In the genomic region with DNA sequence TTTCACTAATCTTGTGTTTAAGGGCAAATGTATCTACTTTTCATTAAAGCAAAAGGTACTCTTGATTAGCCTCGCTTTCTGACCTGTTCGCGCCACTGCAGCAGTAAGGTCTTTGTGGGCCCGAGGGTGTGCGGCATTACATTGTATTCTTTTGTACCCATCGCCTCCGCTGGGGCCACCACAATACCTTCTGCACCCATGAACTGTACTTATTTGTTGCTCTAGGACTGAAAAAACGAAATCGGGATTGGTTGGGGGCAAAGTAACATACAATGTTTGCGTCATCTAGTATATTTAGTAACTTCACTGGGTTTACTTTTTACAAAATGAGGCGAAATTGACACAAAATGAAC, we compare ENCODE assay signal across 7 mouse cellular contexts. TPM values are rescaled to one million over a fixed set of nuclear protein-coding genes. Genes with fewer than 3 reads are reported as not detected.
A peak's percentile ranks its signal among the peaks of the same experiment; 100 is the strongest.
DNase-seq lines count a peak whose midpoint lies in the region; ATAC-seq and TF ChIP-seq lines count a peak whose summit lies in the region.

No protein-coding gene starts in this region.

- H3K4me3 ChIP-seq in thymus, adult 2 months (ENCODE audit: control insufficient read depth, insufficient read depth, low read length) = peak overlapping the region; percentile 34
- peak overlapping the region; percentile 84 for H3K4me3 ChIP-seq in hindbrain, embryonic 15.5 days
- H3K4me3 ChIP-seq in lung, embryonic 14.5 days (ENCODE audit: low read depth, low read length) = peak overlapping the region; percentile 75

- H3K4me2 ChIP-seq in hindbrain, embryonic 15.5 days = peak overlapping the region; percentile 84
- H3K4me2 ChIP-seq in lung, embryonic 14.5 days = peak overlapping the region; percentile 81

- no peak for ATAC-seq in hindbrain, embryonic 15.5 days (ENCODE audit: low FRiP score, low read depth)
- ATAC-seq in lung, embryonic 14.5 days (ENCODE audit: insufficient read depth) = no peak

- H3K36me3 ChIP-seq in thymus, adult 2 months (ENCODE audit: control insufficient read depth, insufficient read depth, low read length) = no peaks in the 10 kb centered on the region
- no peaks in the 10 kb centered on the region for H3K36me3 ChIP-seq in hindbrain, embryonic 15.5 days
- no peaks in the 10 kb centered on the region for H3K36me3 ChIP-seq in lung, embryonic 14.5 days (ENCODE audit: insufficient read depth)

- no peak for TF ChIP-seq CTCF in thymus, adult 2 months (IDR thresholded peaks at IDR 0.05; ENCODE audit: borderline replicate concordance, control insufficient read depth, extremely low read depth, insufficient read depth, low read length, poor library complexity)
- TF ChIP-seq CTCF in lung, embryonic 14.5 days (IDR thresholded peaks at IDR 0.05; ENCODE audit: low read depth) = no peak

- no peaks in the 10 kb centered on the region for H3K9me3 ChIP-seq in hindbrain, embryonic 15.5 days
- H3K9me3 ChIP-seq in lung, embryonic 14.5 days (ENCODE audit: low read depth, low read length) = no peaks in the 10 kb centered on the region

- H3K4me1 ChIP-seq in thymus, adult 2 months (replicated peaks; ENCODE audit: control insufficient read depth, insufficient read depth, low read length) = peaks cover 5% of the 10 kb centered on the region
- H3K4me1 ChIP-seq in hindbrain, embryonic 15.5 days (replicated peaks) = peaks cover 23% of the 10 kb centered on the region
- H3K4me1 ChIP-seq in lung, embryonic 14.5 days (ENCODE audit: insufficient read depth) = peaks cover 9% of the 10 kb centered on the region; the same call in 1 of the 2 replicates

- H3K27ac ChIP-seq in thymus, adult 2 months (ENCODE audit: control insufficient read depth, insufficient read depth, low read length) = no peak overlapping the region
- H3K27ac ChIP-seq in hindbrain, embryonic 15.5 days (replicated peaks) = peak overlapping the region; percentile 100
- H3K27ac ChIP-seq in lung, embryonic 14.5 days (ENCODE audit: low read depth) = peak overlapping the region; percentile 99

- DNase-seq in thymus, adult 2 months = peak; percentile 38
- no peak for DNase-seq in thymus, adult 18-20 months
- peak; percentile 63 for DNase-seq in embryo, embryonic 11 days
- peak; percentile 65 for DNase-seq in lung, embryonic 14.5 days
- DNase-seq in retina, postnatal 1 day = peak; percentile 54
- DNase-seq in ovary, postnatal 14 days (ENCODE audit: low spot score) = no peak

- no peak for TF ChIP-seq POLR2A in thymus, adult 2 months (IDR thresholded peaks at IDR 0.05; ENCODE audit: control insufficient read depth, extremely low read depth, insufficient read depth, low read length, poor library complexity)

- H3K27me3 ChIP-seq in thymus, adult 2 months (ENCODE audit: control insufficient read depth, insufficient read depth, low read length) = no peaks in the 10 kb centered on the region
- no peaks in the 10 kb centered on the region for H3K27me3 ChIP-seq in hindbrain, embryonic 15.5 days
- H3K27me3 ChIP-seq in lung, embryonic 14.5 days (ENCODE audit: insufficient read depth, low read length) = no peaks in the 10 kb centered on the region

- H3K9ac ChIP-seq in hindbrain, embryonic 15.5 days = peak overlapping the region; percentile 98
- peak overlapping the region; percentile 98 for H3K9ac ChIP-seq in lung, embryonic 14.5 days

- whole genome bisulfite sequencing in thymus, adult 2 months = 17% methylated on average over 11 of the region's 11 CpGs
- 2% methylated on average over 11 of the region's 11 CpGs for WGBS in hindbrain, embryonic 15.5 days
- 3% methylated on average over 11 of the region's 11 CpGs for WGBS in lung, embryonic 14.5 days

RNA-seq across cellular contexts. Expression of a gene that starts 1.3 kb away (rescaled TPM):
- polyA plus RNA-seq in thymus, adult 2 months (2012; rRNA removed) = 21.8 and 27.3 TPM in 2 replicates
- 7.7 and 8.6 TPM in 2 replicates for polyA plus RNA-seq in hindbrain, embryonic 15.5 days (2015; fragmentation: Nextera tagmentation; extraction: Ambion mirVana)
- polyA plus RNA-seq in lung, embryonic 14.5 days (2014; fragmentation: Nextera tagmentation; extraction: Ambion mirVana) = 5.7 and 6.7 TPM in 2 replicates

Comparison
In these comparisons a context has a peak if more than half of its experiments do, and no peak if none do; other contexts are left out.
1. DNase-seq: peak in thymus, adult 2 months (single experiment), embryo, embryonic 11 days (single experiment), lung, embryonic 14.5 days (single experiment) and retina, postnatal 1 day (single experiment); none in thymus, adult 18-20 months (0 of 2) and ovary, postnatal 14 days (single experiment).
2. H3K4me3 ChIP-seq: peak in every context shown above with its lines; median percentile 84 in hindbrain, embryonic 15.5 days; 75 in lung, embryonic 14.5 days; 34 in thymus, adult 2 months.